Mouse (Mus musculus): ENCODE data around the gene U2af1l4. TPM values are rescaled to one million over a fixed set of nuclear protein-coding genes. Genes with fewer than 3 reads are reported as not detected.

The U2af1l4 gene
- total and polyA plus RNA-seq, 2 experiments from 2014 or later, result 54.7 to 96.4 TPM

GRCm38 (mm10) chr7:30553810-30554584 is 9.1 kb upstream of the U2af1l4 start:
- no peak overlapping the region for H3K4me3 ChIP-seq (ENCODE audit: low read depth, low read length)
- H3K9ac ChIP-seq (replicated peaks; ENCODE audit: low read length, poor library complexity, severe bottlenecking), result peak overlapping the region; percentile 62; the same call in 1 of the 2 replicates
- 87% methylated on average over 22 of the region's 22 CpGs for WGBS

GRCm38 (mm10) chr7:30556894-30557536 is 6.1 kb upstream of the U2af1l4 start:
- no peak for DNase-seq (ENCODE audit: low spot score)
- H3K4me2 ChIP-seq (ENCODE audit: low read depth, low read length, poor library complexity, severe bottlenecking), result no peak overlapping the region
- ATAC-seq (ENCODE audit: low FRiP score), result no peak
- H3K9ac ChIP-seq (replicated peaks; ENCODE audit: low read length, poor library complexity, severe bottlenecking), result no peak overlapping the region
- 95% methylated on average over 18 of the region's 18 CpGs for WGBS
- H3K27ac ChIP-seq (ENCODE audit: low read depth, low read length), result no peak overlapping the region
- peaks cover 9% of the 10 kb centered on the region; the same call in 1 of the 2 replicates for H3K4me1 ChIP-seq (ENCODE audit: insufficient read depth, low read length)
- H3K36me3 ChIP-seq (ENCODE audit: insufficient read depth, low read length), result peaks cover 20% of the 10 kb centered on the region
- H3K4me3 ChIP-seq (ENCODE audit: low read depth, low read length), result no peak overlapping the region
- peak; percentile 44 for TF ChIP-seq CTCF (IDR thresholded peaks at IDR 0.05)
- H3K9me3 ChIP-seq (ENCODE audit: low read length), result no peaks in the 10 kb centered on the region
- no peaks in the 10 kb centered on the region for H3K27me3 ChIP-seq (ENCODE audit: insufficient read depth, low read length)

More at GRCm38 (mm10) chr7:30553810-30554584, 9.1 kb upstream of the U2af1l4 start:
- Histone ChIP-seq H3K9me3 (ENCODE audit: low read length) (no peaks in the 10 kb centered on the region), H3K36me3 (ENCODE audit: insufficient read depth, low read length) (peaks cover 20% of the 10 kb centered on the region), H3K27me3 (ENCODE audit: insufficient read depth, low read length) (no peaks in the 10 kb centered on the region), H3K27ac (ENCODE audit: low read depth, low read length) (no peak overlapping the region), H3K4me1 (ENCODE audit: insufficient read depth, low read length) (peaks cover 9% of the 10 kb centered on the region; the same call in 1 of the 2 replicates), H3K4me2 (ENCODE audit: low read depth, low read length, poor library complexity, severe bottlenecking) (peak overlapping the region; percentile 76)
- ATAC-seq (ENCODE audit: low FRiP score), result no peak
- TF ChIP-seq CTCF (IDR thresholded peaks at IDR 0.05), result no peak
- no peak for DNase-seq (ENCODE audit: low spot score)

- no peak for TF ChIP-seq CTCF (IDR thresholded peaks at IDR 0.05)
- no peak overlapping the region for H3K4me3 ChIP-seq (ENCODE audit: low read depth, low read length)
These were observed 5.1 kb upstream of the U2af1l4 start for GRCm38 (mm10) chr7:30557901-30558514.

GRCm38 (mm10) chr7:30558656-30559442 is 4.3 kb upstream of the U2af1l4 start:
- Histone ChIP-seq H3K27me3 (ENCODE audit: insufficient read depth, low read length) (no peaks in the 10 kb centered on the region), H3K4me3 (ENCODE audit: low read depth, low read length) (peak overlapping the region; percentile 57), H3K36me3 (ENCODE audit: insufficient read depth, low read length) (peaks cover 20% of the 10 kb centered on the region), H3K9me3 (ENCODE audit: low read length) (no peaks in the 10 kb centered on the region), H3K9ac (replicated peaks; ENCODE audit: low read length, poor library complexity, severe bottlenecking) (peak overlapping the region; percentile 79), H3K27ac (ENCODE audit: low read depth, low read length) (peak overlapping the region; percentile 51; the same call in 1 of the 2 replicates), H3K4me2 (ENCODE audit: low read depth, low read length, poor library complexity, severe bottlenecking) (peak overlapping the region; percentile 92), H3K4me1 (ENCODE audit: insufficient read depth, low read length) (0 out of 2 replicates have a peak, but pooled peaks cover under 1% of the 10 kb centered on the region)
- no peak for DNase-seq (ENCODE audit: low spot score)
- WGBS, result 18% methylated on average over 12 of the region's 12 CpGs
- ATAC-seq (ENCODE audit: low FRiP score), result no peak
- no peak for TF ChIP-seq CTCF (IDR thresholded peaks at IDR 0.05)

More at GRCm38 (mm10) chr7:30557901-30558514, 5.1 kb upstream of the U2af1l4 start:
- peaks cover 9% of the 10 kb centered on the region; the same call in 1 of the 2 replicates for H3K4me1 ChIP-seq (ENCODE audit: insufficient read depth, low read length)
- peak overlapping the region; percentile 92 for H3K4me2 ChIP-seq (ENCODE audit: low read depth, low read length, poor library complexity, severe bottlenecking)
- no peaks in the 10 kb centered on the region for H3K27me3 ChIP-seq (ENCODE audit: insufficient read depth, low read length)
- DNase-seq (ENCODE audit: low spot score) (no peak), ATAC-seq (ENCODE audit: low FRiP score) (no peak)
- H3K9ac ChIP-seq (replicated peaks; ENCODE audit: low read length, poor library complexity, severe bottlenecking), result no peak overlapping the region
- no peak overlapping the region for H3K27ac ChIP-seq (ENCODE audit: low read depth, low read length)
- H3K9me3 ChIP-seq (ENCODE audit: low read length), result no peaks in the 10 kb centered on the region
- peaks cover 20% of the 10 kb centered on the region for H3K36me3 ChIP-seq (ENCODE audit: insufficient read depth, low read length)
- WGBS, result 91% methylated on average over 13 of the region's 13 CpGs

GRCm38 (mm10) chr7:30559443-30559954 is 3.6 kb upstream of the U2af1l4 start, which contains the start of gene Lin37:
Lin37 (minus strand) TSS chr7:30559838.
- ATAC-seq (ENCODE audit: low FRiP score) (peak; percentile 87), DNase-seq (ENCODE audit: low spot score) (peak; percentile 99)
- WGBS, result under 1% methylated on average over 20 of the region's 20 CpGs
- TF ChIP-seq CTCF (IDR thresholded peaks at IDR 0.05), result no peak
- Histone ChIP-seq H3K36me3 (ENCODE audit: insufficient read depth, low read length) (peaks cover 18% of the 10 kb centered on the region), H3K27me3 (ENCODE audit: insufficient read depth, low read length) (no peaks in the 10 kb centered on the region), H3K9ac (replicated peaks; ENCODE audit: low read length, poor library complexity, severe bottlenecking) (peak within 1 kb of the TSS; percentile 79), H3K4me1 (ENCODE audit: insufficient read depth, low read length) (no peaks in the 10 kb centered on the region), H3K4me2 (ENCODE audit: low read depth, low read length, poor library complexity, severe bottlenecking) (peak within 1 kb of the TSS; percentile 92), H3K27ac (ENCODE audit: low read depth, low read length) (peak within 1 kb of the TSS; percentile 51; the same call in 1 of the 2 replicates), H3K4me3 (ENCODE audit: low read depth, low read length) (peak within 1 kb of the TSS; percentile 57), H3K9me3 (ENCODE audit: low read length) (no peaks in the 10 kb centered on the region)

Measured in midbrain, postnatal 0 days (tissue).